In the genomic region with DNA sequence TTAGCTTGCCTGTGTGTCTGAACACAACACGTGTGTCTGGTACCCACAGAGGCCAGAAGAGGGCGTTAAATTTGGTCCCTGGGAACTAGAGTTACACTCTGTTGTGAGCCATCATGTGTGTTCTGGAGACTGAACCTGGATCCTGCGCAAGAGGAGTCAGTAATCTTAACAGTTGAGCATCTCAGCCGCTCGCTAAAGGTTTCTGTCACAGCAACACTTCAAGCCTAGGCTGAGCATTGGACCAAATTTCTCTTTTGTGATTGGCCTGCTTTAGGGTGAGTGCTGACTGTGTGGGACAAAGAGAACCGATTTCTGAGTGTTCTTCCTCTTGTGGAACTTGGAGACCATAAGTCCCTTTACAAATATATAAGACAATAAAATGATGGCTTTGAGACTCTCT, we compare ENCODE assay signal across 10 mouse cellular contexts. TPM values are rescaled to one million over a fixed set of nuclear protein-coding genes. Genes with fewer than 3 reads are reported as not detected.
A peak's percentile ranks its signal among the peaks of the same experiment; 100 is the strongest.
DNase-seq lines count a peak whose midpoint lies in the region; ATAC-seq and TF ChIP-seq lines count a peak whose summit lies in the region.
"Had no signal": no experiment of that assay in that cellular context is flagged by ENCODE, and none has a peak within 500 bp of the region (broad histone marks: within the 10 kb centered on the region; RNA-seq: fewer than 3 reads in every experiment).

No protein-coding gene starts in this region.

- peaks cover 54% of the 10 kb centered on the region for H3K36me3 ChIP-seq in heart, postnatal 0 days (replicated peaks; ENCODE audit: control insufficient read depth, insufficient read depth, low read length)
- peaks cover 52% of the 10 kb centered on the region for H3K36me3 ChIP-seq in heart, embryonic 12.5 days
- H3K36me3 ChIP-seq in midbrain, embryonic 13.5 days, result peaks cover 27% of the 10 kb centered on the region
- peaks cover 34% of the 10 kb centered on the region for H3K36me3 ChIP-seq in midbrain, embryonic 10.5 days
- H3K36me3 ChIP-seq in forebrain, postnatal 0 days (ENCODE audit: insufficient read depth), result peaks cover 22% of the 10 kb centered on the region
- H3K36me3 ChIP-seq in stomach, postnatal 0 days (ENCODE audit: control insufficient read depth, insufficient read depth, low read length), result peaks cover 2% of the 10 kb centered on the region; the same call in 1 of the 2 replicates

- no peak for TF ChIP-seq EP300 in heart, postnatal 0 days (IDR thresholded peaks at IDR 0.05; ENCODE audit: low read depth)
- TF ChIP-seq EP300 in stomach, postnatal 0 days (optimal IDR thresholded peaks at IDR 0.05), result no peak

- H3K4me3 ChIP-seq in heart, postnatal 0 days (ENCODE audit: low read depth, low read length), result no peak overlapping the region
- H3K4me3 ChIP-seq in heart, embryonic 12.5 days, result no peak overlapping the region
- H3K4me3 ChIP-seq in midbrain, embryonic 13.5 days (replicated peaks), result no peak overlapping the region
- H3K4me3 ChIP-seq in midbrain, embryonic 10.5 days, result no peak overlapping the region
- H3K4me3 ChIP-seq in forebrain, postnatal 0 days (ENCODE audit: low read depth, low read length), result no peak overlapping the region
- H3K4me3 ChIP-seq in stomach, postnatal 0 days (ENCODE audit: low read depth, low read length), result no peak overlapping the region
- H3K4me3 ChIP-seq: hindbrain, embryonic 13.5 days; liver, embryonic 12.5 days had no signal

- H3K9me3 ChIP-seq in heart, postnatal 0 days (replicated peaks; ENCODE audit: control insufficient read depth, low read length), result no peaks in the 10 kb centered on the region
- no peaks in the 10 kb centered on the region for H3K9me3 ChIP-seq in heart, embryonic 12.5 days (replicated peaks)
- no peaks in the 10 kb centered on the region for H3K9me3 ChIP-seq in midbrain, embryonic 13.5 days
- H3K9me3 ChIP-seq in midbrain, embryonic 10.5 days (replicated peaks), result no peaks in the 10 kb centered on the region
- no peaks in the 10 kb centered on the region for H3K9me3 ChIP-seq in forebrain, postnatal 0 days (ENCODE audit: low read length)
- H3K9me3 ChIP-seq in stomach, postnatal 0 days (ENCODE audit: control insufficient read depth, low read length), result no peaks in the 10 kb centered on the region
- H3K9me3 ChIP-seq: hindbrain, embryonic 13.5 days; liver, embryonic 12.5 days had no signal

- no peak for ATAC-seq in heart, postnatal 0 days (ENCODE audit: insufficient read depth, low read depth)
- no peak for ATAC-seq in heart, embryonic 12.5 days (ENCODE audit: insufficient number of reproducible peaks, low FRiP score)
- 0 out of 2 replicates have a peak, but pooled peaks have one; percentile 24 for ATAC-seq in midbrain, embryonic 13.5 days
- no peak; the same call in 1 of the 2 replicates for ATAC-seq in forebrain, postnatal 0 days
- no peak for ATAC-seq in stomach, postnatal 0 days (ENCODE audit: low FRiP score, low TSS enrichment)

- H3K27me3 ChIP-seq in heart, postnatal 0 days (ENCODE audit: control insufficient read depth, insufficient read depth, low read length), result no peaks in the 10 kb centered on the region
- no peaks in the 10 kb centered on the region for H3K27me3 ChIP-seq in heart, embryonic 12.5 days (replicated peaks)
- no peaks in the 10 kb centered on the region for H3K27me3 ChIP-seq in midbrain, embryonic 13.5 days
- H3K27me3 ChIP-seq in midbrain, embryonic 10.5 days (ENCODE audit: low read depth, poor library complexity, severe bottlenecking), result no peaks in the 10 kb centered on the region
- H3K27me3 ChIP-seq in forebrain, postnatal 0 days (ENCODE audit: insufficient read depth, low read length), result no peaks in the 10 kb centered on the region
- H3K27me3 ChIP-seq in stomach, postnatal 0 days (ENCODE audit: control insufficient read depth, insufficient read depth, low read length), result no peaks in the 10 kb centered on the region
- H3K27me3 ChIP-seq: hindbrain, embryonic 13.5 days; liver, embryonic 12.5 days had no signal

- no peak for DNase-seq in heart, postnatal 0 days (ENCODE audit: low spot score)
- DNase-seq in midbrain, embryonic 10.5 days (ENCODE audit: low spot score), result no peak
- DNase-seq in forebrain, postnatal 0 days, result no peak
- DNase-seq in stomach, postnatal 0 days (ENCODE audit: low spot score), result no peak
- DNase-seq in adipocyte (ENCODE audit: low spot score), result no peak

- H3K4me1 ChIP-seq in heart, postnatal 0 days (ENCODE audit: control insufficient read depth, insufficient read depth), result peaks cover 8% of the 10 kb centered on the region; the same call in 1 of the 2 replicates
- H3K4me1 ChIP-seq in heart, embryonic 12.5 days (replicated peaks), result peaks cover 14% of the 10 kb centered on the region
- no peaks in the 10 kb centered on the region for H3K4me1 ChIP-seq in midbrain, embryonic 13.5 days (replicated peaks)
- H3K4me1 ChIP-seq in midbrain, embryonic 10.5 days, result peaks cover 5% of the 10 kb centered on the region; the same call in 1 of the 2 replicates
- no peaks in the 10 kb centered on the region for H3K4me1 ChIP-seq in forebrain, postnatal 0 days (ENCODE audit: insufficient read depth)
- no peaks in the 10 kb centered on the region for H3K4me1 ChIP-seq in stomach, postnatal 0 days (replicated peaks; ENCODE audit: control insufficient read depth, insufficient read depth)

- WGBS in heart, postnatal 0 days, result 77% methylated on average over 6 of the region's 6 CpGs
- 75% methylated on average over 6 of the region's 6 CpGs for WGBS in heart, embryonic 12.5 days
- WGBS in midbrain, embryonic 13.5 days, result 87% methylated on average over 6 of the region's 6 CpGs
- WGBS in midbrain, embryonic 10.5 days, result 85% methylated on average over 6 of the region's 6 CpGs
- WGBS in forebrain, postnatal 0 days, result 77% methylated on average over 6 of the region's 6 CpGs
- WGBS in stomach, postnatal 0 days, result 74% methylated on average over 6 of the region's 6 CpGs

- no peak overlapping the region for H3K4me2 ChIP-seq in heart, postnatal 0 days (ENCODE audit: low read depth, low read length)
- no peak overlapping the region for H3K4me2 ChIP-seq in heart, embryonic 12.5 days
- no peak overlapping the region for H3K4me2 ChIP-seq in midbrain, embryonic 13.5 days (replicated peaks)
- no peak overlapping the region for H3K4me2 ChIP-seq in forebrain, postnatal 0 days (ENCODE audit: low read depth)
- H3K4me2 ChIP-seq in stomach, postnatal 0 days (replicated peaks; ENCODE audit: low read depth), result no peak overlapping the region
- H3K4me2 ChIP-seq: heart, embryonic 11.5 days; hindbrain, embryonic 13.5 days; liver, embryonic 12.5 days had no signal

- no peak overlapping the region for H3K27ac ChIP-seq in heart, postnatal 0 days (ENCODE audit: low read depth)
- H3K27ac ChIP-seq in heart, embryonic 12.5 days (ENCODE audit: poor library complexity, severe bottlenecking), result no peak overlapping the region
- H3K27ac ChIP-seq in midbrain, embryonic 13.5 days, result no peak overlapping the region
- no peak overlapping the region for H3K27ac ChIP-seq in midbrain, embryonic 10.5 days (replicated peaks)
- no peak overlapping the region for H3K27ac ChIP-seq in forebrain, postnatal 0 days (ENCODE audit: low read depth, low read length)
- H3K27ac ChIP-seq in stomach, postnatal 0 days (replicated peaks), result no peak overlapping the region
- H3K27ac ChIP-seq: hindbrain, embryonic 13.5 days; liver, embryonic 12.5 days had no signal

- no peak overlapping the region for H3K9ac ChIP-seq in heart, postnatal 0 days (replicated peaks; ENCODE audit: low read depth, low read length)
- H3K9ac ChIP-seq in heart, embryonic 12.5 days, result no peak overlapping the region
- H3K9ac ChIP-seq in midbrain, embryonic 13.5 days (replicated peaks), result no peak overlapping the region
- no peak overlapping the region for H3K9ac ChIP-seq in forebrain, postnatal 0 days
- no peak overlapping the region for H3K9ac ChIP-seq in stomach, postnatal 0 days (ENCODE audit: low read length)
- H3K9ac ChIP-seq: hindbrain, embryonic 13.5 days; liver, embryonic 12.5 days had no signal

- TF ChIP-seq CTCF in heart, postnatal 0 days (IDR thresholded peaks at IDR 0.05; ENCODE audit: low read depth), result 0 out of 2 replicates have a peak, but pooled peaks have one; percentile 7
- TF ChIP-seq CTCF in forebrain, postnatal 0 days (IDR thresholded peaks at IDR 0.05; ENCODE audit: low read depth), result peak; percentile 22
- peak; percentile 34; the same call in 1 of the 2 replicates for TF ChIP-seq CTCF in stomach, postnatal 0 days (IDR thresholded peaks at IDR 0.05; ENCODE audit: low read depth)

RNA-seq across cellular contexts. Expression of a gene that starts 16.5 kb away (rescaled TPM):
- 14.3 and 15.0 TPM in 2 replicates for total RNA-seq in heart, postnatal 0 days (2014; rRNA removed; ENCODE audit: low replicate concordance)
- polyA plus RNA-seq in heart, postnatal 0 days (2015; fragmentation: Nextera tagmentation; extraction: Ambion mirVana), result 12.5 and 12.6 TPM in 2 replicates
- polyA plus RNA-seq in heart, embryonic 12.5 days (2016; fragmentation: Nextera tagmentation; extraction: Ambion mirVana), result 34.6 and 38.2 TPM in 2 replicates
- polyA plus RNA-seq in midbrain, embryonic 13.5 days (2015; fragmentation: Nextera tagmentation; extraction: Ambion mirVana), result 28.5 and 29.3 TPM in 2 replicates
- 82.5 and 95.8 TPM in 2 replicates for polyA plus RNA-seq in midbrain, embryonic 10.5 days (2016; fragmentation: Nextera tagmentation; extraction: Ambion mirVana)
- total RNA-seq in forebrain, postnatal 0 days (2014; rRNA removed), result 26.3 and 28.3 TPM in 2 replicates
- polyA plus RNA-seq in forebrain, postnatal 0 days (2015; fragmentation: Nextera tagmentation; extraction: Ambion mirVana), result 22.9 and 24.7 TPM in 2 replicates
- polyA plus RNA-seq in stomach, postnatal 0 days (2015; fragmentation: Nextera tagmentation; extraction: Ambion mirVana), result 24.0 and 26.4 TPM in 2 replicates
